Mouse (Mus musculus) MEL (cell line): ENCODE measurements around the gene Gm10322.

Experiments used
- CTCF ChIP-seq, 3 experiments: IDR thresholded peaks in 2 of 3; conservative IDR thresholded peaks in 1 of 3; 2 replicates each; pipeline ENCODE4 v1.5.1; 2011 to 2012; ENCODE audit warnings: low read length in 3 of 3, low read depth in 2 of 3, mild to moderate bottlenecking in 2 of 3, improper control_type of control experiment in 1 of 3, inconsistent platforms in 1 of 3, mixed read lengths in 1 of 3, moderate library complexity in 1 of 3; ENCODE audit not compliant: control insufficient read depth in 1 of 3, insufficient read depth in 1 of 3, poor library complexity in 1 of 3, severe bottlenecking in 1 of 3
- EP300 ChIP-seq, 2 experiments: IDR thresholded peaks; 2 replicates each; pipeline ENCODE4 v1.6.1; 2011; ENCODE audit warnings: improper control_type of control experiment in 2 of 2, low read length in 2 of 2, low read depth in 1 of 2, mild to moderate bottlenecking in 1 of 2
- GABPA ChIP-seq: IDR thresholded peaks from 2 replicates; pipeline ENCODE4 v1.6.1; 2012; ENCODE audit warnings: low read depth, mild to moderate bottlenecking, inconsistent platforms, low read length, improper control_type of control experiment, moderate library complexity
- JUND ChIP-seq: IDR thresholded peaks from 2 replicates; pipeline ENCODE4 v1.6.1; 2011; ENCODE audit warnings: low read depth, mild to moderate bottlenecking, improper control_type of control experiment, low read length
- MAFK ChIP-seq: IDR thresholded peaks from 2 replicates; pipeline ENCODE4 v1.6.1; 2011; ENCODE audit warnings: low read depth, mild to moderate bottlenecking, low read length, improper control_type of control experiment, borderline replicate concordance
- MAX ChIP-seq: IDR thresholded peaks from 2 replicates; pipeline ENCODE4 v1.6.1; 2011; ENCODE audit warnings: low read length, improper control_type of control experiment
- MXI1 ChIP-seq: IDR thresholded peaks from 2 replicates; pipeline ENCODE4 v1.6.1; 2011; ENCODE audit warnings: mild to moderate bottlenecking, low read depth, low read length, improper control_type of control experiment
- MYC ChIP-seq: IDR thresholded peaks from 2 replicates; pipeline ENCODE4 v1.6.1; 2011; ENCODE audit warnings: low read depth, mild to moderate bottlenecking, low read length, improper control_type of control experiment, moderate library complexity
- NELFE ChIP-seq: IDR thresholded peaks from 2 replicates; pipeline ENCODE4 v1.6.1; 2011; ENCODE audit warnings: low read depth, low read length, improper control_type of control experiment
- POLR2A ChIP-seq, 2 experiments: IDR thresholded peaks; 2 replicates each; pipeline ENCODE4 v1.6.1; 2011 to 2012; ENCODE audit warnings: low read length in 2 of 2, mild to moderate bottlenecking in 2 of 2, control low read depth in 1 of 2, improper control_type of control experiment in 1 of 2, low read depth in 1 of 2, moderate library complexity in 1 of 2; ENCODE audit not compliant: control insufficient read depth in 1 of 2, insufficient read depth in 1 of 2, poor library complexity in 1 of 2
- TBP ChIP-seq: IDR thresholded peaks from 2 replicates; pipeline ENCODE4 v1.8.0; 2011; ENCODE audit warnings: low read depth, low read length, improper control_type of control experiment
- TCF12 ChIP-seq: IDR thresholded peaks from 2 replicates; pipeline ENCODE4 v1.6.1; 2014; ENCODE audit warnings: low read depth, mild to moderate bottlenecking, inconsistent platforms, low read length, improper control_type of control experiment, moderate library complexity
- UBTF ChIP-seq: IDR thresholded peaks from 2 replicates; pipeline ENCODE4 v1.6.1; 2012; ENCODE audit warnings: low read depth, mild to moderate bottlenecking, inconsistent platforms, low read length, improper control_type of control experiment, moderate library complexity, borderline replicate concordance; ENCODE audit not compliant: insufficient read depth
- USF1 ChIP-seq: IDR thresholded peaks from 2 replicates; pipeline ENCODE4 v1.6.1; 2014; ENCODE audit warnings: low read depth, mild to moderate bottlenecking, inconsistent platforms, low read length, improper control_type of control experiment, moderate library complexity

GRCm38 (mm10) chr10:59617776-59618175, 1.9 kb downstream of the Gm10322 start:
- TF ChIP-seq NELFE (no peak), UBTF (no peak), CTCF (IDR thresholded peaks at IDR 0.05 in 2 of 3, conservative IDR thresholded peaks at IDR 0.05 in 1 of 3; ENCODE audit: control insufficient read depth in 1 of 3, insufficient read depth in 1 of 3, low read depth in 2 of 3, low read length in 3 of 3, poor library complexity in 1 of 3, severe bottlenecking in 1 of 3) (no peak), POLR2A (IDR thresholded peaks at IDR 0.05; ENCODE audit: control insufficient read depth in 1 of 2, insufficient read depth in 1 of 2, low read depth in 1 of 2, low read length in 2 of 2, poor library complexity in 1 of 2) (no peak), EP300 (IDR thresholded peaks at IDR 0.05; ENCODE audit: low read depth in 1 of 2, low read length in 2 of 2) (no peak), MAX (no peak), TCF12 (no peak), JUND (no peak), MXI1 (no peak), MAFK (no peak), USF1 (no peak), GABPA (no peak), TBP (no peak), MYC (no peak)
